Mouse (Mus musculus): ENCODE measurements around the gene Gsx1. TPM values are rescaled to one million over a fixed set of nuclear protein-coding genes. Genes with fewer than 3 reads are reported as not detected.

The Gsx1 gene
- polyA plus RNA-seq, 1 experiment from 2014 or later = 2.0 TPM

- Histone ChIP-seq H3K9ac (replicated peaks; ENCODE audit: low read depth, low read length) (no peak overlapping the region), H3K4me3 (ENCODE audit: low read depth, low read length) (no peak overlapping the region; the same call in 1 of the 2 replicates), H3K4me1 (ENCODE audit: control insufficient read depth, insufficient read depth, low read length) (peaks cover 17% of the 10 kb centered on the region), H3K9me3 (ENCODE audit: control insufficient read depth, low read length) (no peaks in the 10 kb centered on the region), H3K27ac (ENCODE audit: low read depth, low read length) (no peak overlapping the region), H3K4me2 (ENCODE audit: low read depth, low read length) (peak overlapping the region; percentile 9; the same call in 1 of the 2 replicates), H3K27me3 (ENCODE audit: control insufficient read depth, insufficient read depth, low read length) (peaks cover 59% of the 10 kb centered on the region), H3K36me3 (ENCODE audit: control insufficient read depth, insufficient read depth, low read length) (no peaks in the 10 kb centered on the region)
- 1% methylated on average over 7 of the region's 7 CpGs for WGBS
- no peak for ATAC-seq (ENCODE audit: low read depth)
These were observed 2.4 kb downstream of the Gsx1 start for GRCm38 (mm10) chr5:147190885-147191284.

GRCm38 (mm10) chr5:147191801-147192575 lies 3.5 kb downstream of the Gsx1 start:
- no peak overlapping the region for H3K4me2 ChIP-seq (ENCODE audit: low read depth, low read length)
- WGBS = 5% methylated on average over 24 of the region's 24 CpGs
- no peaks in the 10 kb centered on the region for H3K9me3 ChIP-seq (ENCODE audit: control insufficient read depth, low read length)
- H3K4me1 ChIP-seq (ENCODE audit: control insufficient read depth, insufficient read depth, low read length) = peaks cover 11% of the 10 kb centered on the region
- no peaks in the 10 kb centered on the region for H3K36me3 ChIP-seq (ENCODE audit: control insufficient read depth, insufficient read depth, low read length)
- H3K27ac ChIP-seq (ENCODE audit: low read depth, low read length) = no peak overlapping the region
- H3K9ac ChIP-seq (replicated peaks; ENCODE audit: low read depth, low read length) = no peak overlapping the region
- peaks cover 51% of the 10 kb centered on the region for H3K27me3 ChIP-seq (ENCODE audit: control insufficient read depth, insufficient read depth, low read length)
- no peak overlapping the region for H3K4me3 ChIP-seq (ENCODE audit: low read depth, low read length)
- no peak for ATAC-seq (ENCODE audit: low read depth)

- H3K4me1 ChIP-seq (ENCODE audit: control insufficient read depth, insufficient read depth, low read length) = peaks cover 10% of the 10 kb centered on the region
- H3K36me3 ChIP-seq (ENCODE audit: control insufficient read depth, insufficient read depth, low read length) = no peaks in the 10 kb centered on the region
- WGBS = 12% methylated on average over 9 of the region's 9 CpGs
- H3K9ac ChIP-seq (replicated peaks; ENCODE audit: low read depth, low read length) = no peak overlapping the region
- H3K4me2 ChIP-seq (ENCODE audit: low read depth, low read length) = no peak overlapping the region
- no peak overlapping the region for H3K4me3 ChIP-seq (ENCODE audit: low read depth, low read length)
- H3K27me3 ChIP-seq (ENCODE audit: control insufficient read depth, insufficient read depth, low read length) = peaks cover 51% of the 10 kb centered on the region
- ATAC-seq (ENCODE audit: low read depth) = no peak
- no peak overlapping the region for H3K27ac ChIP-seq (ENCODE audit: low read depth, low read length)
- H3K9me3 ChIP-seq (ENCODE audit: control insufficient read depth, low read length) = no peaks in the 10 kb centered on the region
These were observed 4.1 kb downstream of the Gsx1 start for GRCm38 (mm10) chr5:147192576-147192960.

GRCm38 (mm10) chr5:147204905-147205304 lies 16.4 kb downstream of the Gsx1 start:
- no peak for ATAC-seq (ENCODE audit: low read depth)
- Histone ChIP-seq H3K9me3 (ENCODE audit: control insufficient read depth, low read length) (no peaks in the 10 kb centered on the region), H3K27me3 (ENCODE audit: control insufficient read depth, insufficient read depth, low read length) (no peaks in the 10 kb centered on the region), H3K27ac (ENCODE audit: low read depth, low read length) (no peak overlapping the region), H3K4me2 (ENCODE audit: low read depth, low read length) (no peak overlapping the region), H3K4me1 (ENCODE audit: control insufficient read depth, insufficient read depth, low read length) (no peaks in the 10 kb centered on the region), H3K36me3 (ENCODE audit: control insufficient read depth, insufficient read depth, low read length) (no peaks in the 10 kb centered on the region), H3K9ac (replicated peaks; ENCODE audit: low read depth, low read length) (no peak overlapping the region), H3K4me3 (ENCODE audit: low read depth, low read length) (no peak overlapping the region)
- WGBS = 4% methylated on average over 6 of the region's 6 CpGs

GRCm38 (mm10) chr5:147207852-147208251 lies 19.4 kb downstream of the Gsx1 start:
- Histone ChIP-seq H3K27me3 (ENCODE audit: control insufficient read depth, insufficient read depth, low read length) (no peaks in the 10 kb centered on the region), H3K4me1 (ENCODE audit: control insufficient read depth, insufficient read depth, low read length) (no peaks in the 10 kb centered on the region), H3K4me2 (ENCODE audit: low read depth, low read length) (no peak overlapping the region), H3K9ac (replicated peaks; ENCODE audit: low read depth, low read length) (no peak overlapping the region), H3K36me3 (ENCODE audit: control insufficient read depth, insufficient read depth, low read length) (no peaks in the 10 kb centered on the region), H3K9me3 (ENCODE audit: control insufficient read depth, low read length) (no peaks in the 10 kb centered on the region), H3K27ac (ENCODE audit: low read depth, low read length) (no peak overlapping the region), H3K4me3 (ENCODE audit: low read depth, low read length) (no peak overlapping the region)
- ATAC-seq (ENCODE audit: low read depth) = no peak
- WGBS = 96% methylated on average over 20 of the region's 20 CpGs

- ATAC-seq (ENCODE audit: low read depth) = no peak
- Histone ChIP-seq H3K9ac (replicated peaks; ENCODE audit: low read depth, low read length) (no peak overlapping the region), H3K9me3 (ENCODE audit: control insufficient read depth, low read length) (no peaks in the 10 kb centered on the region), H3K36me3 (ENCODE audit: control insufficient read depth, insufficient read depth, low read length) (no peaks in the 10 kb centered on the region), H3K4me1 (ENCODE audit: control insufficient read depth, insufficient read depth, low read length) (no peaks in the 10 kb centered on the region), H3K4me2 (ENCODE audit: low read depth, low read length) (no peak overlapping the region), H3K27ac (ENCODE audit: low read depth, low read length) (no peak overlapping the region), H3K4me3 (ENCODE audit: low read depth, low read length) (no peak overlapping the region), H3K27me3 (ENCODE audit: control insufficient read depth, insufficient read depth, low read length) (no peaks in the 10 kb centered on the region)
- WGBS = 69% methylated on average over 2 of the region's 2 CpGs
These were observed 20.0 kb downstream of the Gsx1 start for GRCm38 (mm10) chr5:147208471-147208870.

GRCm38 (mm10) chr5:147227354-147228112 lies 39.0 kb downstream of the Gsx1 start:
- H3K9me3 ChIP-seq (ENCODE audit: control insufficient read depth, low read length) = no peaks in the 10 kb centered on the region
- no peak overlapping the region for H3K9ac ChIP-seq (replicated peaks; ENCODE audit: low read depth, low read length)
- 18% methylated on average over 25 of the region's 25 CpGs for WGBS
- no peaks in the 10 kb centered on the region for H3K36me3 ChIP-seq (ENCODE audit: control insufficient read depth, insufficient read depth, low read length)
- H3K4me3 ChIP-seq (ENCODE audit: low read depth, low read length) = no peak overlapping the region
- no peaks in the 10 kb centered on the region for H3K4me1 ChIP-seq (ENCODE audit: control insufficient read depth, insufficient read depth, low read length)
- H3K27ac ChIP-seq (ENCODE audit: low read depth, low read length) = no peak overlapping the region
- peak; percentile 84 for ATAC-seq (ENCODE audit: low read depth)
- H3K27me3 ChIP-seq (ENCODE audit: control insufficient read depth, insufficient read depth, low read length) = peaks cover 26% of the 10 kb centered on the region
- H3K4me2 ChIP-seq (ENCODE audit: low read depth, low read length) = no peak overlapping the region

- H3K4me2 ChIP-seq (ENCODE audit: low read depth, low read length) = no peak overlapping the region
- 51% methylated on average over 21 of the region's 21 CpGs for WGBS
- H3K36me3 ChIP-seq (ENCODE audit: control insufficient read depth, insufficient read depth, low read length) = no peaks in the 10 kb centered on the region
- no peak overlapping the region for H3K4me3 ChIP-seq (ENCODE audit: low read depth, low read length)
- no peaks in the 10 kb centered on the region for H3K4me1 ChIP-seq (ENCODE audit: control insufficient read depth, insufficient read depth, low read length)
- no peaks in the 10 kb centered on the region for H3K9me3 ChIP-seq (ENCODE audit: control insufficient read depth, low read length)
- ATAC-seq (ENCODE audit: low read depth) = no peak
- H3K27me3 ChIP-seq (ENCODE audit: control insufficient read depth, insufficient read depth, low read length) = no peaks in the 10 kb centered on the region
- H3K9ac ChIP-seq (replicated peaks; ENCODE audit: low read depth, low read length) = no peak overlapping the region
- H3K27ac ChIP-seq (ENCODE audit: low read depth, low read length) = no peak overlapping the region
These were observed 47.2 kb downstream of the Gsx1 start for GRCm38 (mm10) chr5:147235406-147236309.
